In the genomic region with DNA sequence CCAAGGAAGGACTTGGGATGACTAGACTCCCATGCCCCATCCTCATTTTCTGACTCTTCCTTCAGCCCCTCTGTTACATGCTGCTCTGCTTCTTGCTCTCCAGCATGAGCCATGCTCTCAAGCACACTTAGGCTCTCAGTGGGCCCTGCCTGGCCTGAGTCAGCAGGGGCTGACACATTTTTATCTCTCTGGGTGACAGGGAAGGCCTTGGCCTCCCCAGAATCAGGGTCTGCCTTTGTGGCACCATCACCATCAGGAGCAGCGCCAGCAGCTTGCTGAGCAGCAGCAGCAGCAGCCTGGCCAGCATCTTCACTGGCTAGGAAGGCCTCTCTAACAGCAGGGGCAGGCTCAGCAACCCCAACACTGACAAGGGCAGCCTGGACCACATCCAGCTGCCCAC, we compare ENCODE assay signal across 27 mouse cellular contexts. TPM values are rescaled to one million over a fixed set of nuclear protein-coding genes. Genes with fewer than 3 reads are reported as not detected.
"Had no signal": no experiment of that assay in that cellular context is flagged by ENCODE, and none has a peak within 500 bp of the region (broad histone marks: within the 10 kb centered on the region; RNA-seq: fewer than 3 reads in every experiment).

No protein-coding gene starts in this region.

- H3K4me1 ChIP-seq: midbrain, embryonic 10.5 days; midbrain, embryonic 12.5 days; neural tube, embryonic 13.5 days; neural tube, embryonic 15.5 days had no signal

- H3K36me3 ChIP-seq: midbrain, embryonic 10.5 days; midbrain, embryonic 12.5 days; neural tube, embryonic 13.5 days; neural tube, embryonic 15.5 days had no signal

- H3K27me3 ChIP-seq: neural tube, embryonic 13.5 days; neural tube, embryonic 15.5 days had no signal

- H3K4me3 ChIP-seq: midbrain, embryonic 10.5 days; midbrain, embryonic 12.5 days; myocyte; neural tube, embryonic 13.5 days; neural tube, embryonic 15.5 days had no signal

- H3K9me3 ChIP-seq: midbrain, embryonic 10.5 days; midbrain, embryonic 12.5 days; neural tube, embryonic 13.5 days; neural tube, embryonic 15.5 days had no signal

- DNase-seq: lung, embryonic 14.5 days; lung, postnatal 10 days; lung, postnatal 4 days; midbrain, embryonic 14.5 days; retina, postnatal 1 day; right cerebral cortex, adult 18-20 months; right cerebral cortex, postnatal 25 days; right cerebral cortex, postnatal 4 days; spleen, adult 18-20 months; thymus, adult 18-20 months; thymus, postnatal 14 days; thymus, postnatal 4 days had no signal

- ATAC-seq: midbrain, embryonic 16.5 days had no signal

- H3K27ac ChIP-seq: midbrain, embryonic 10.5 days; midbrain, embryonic 12.5 days; neural tube, embryonic 13.5 days; neural tube, embryonic 15.5 days had no signal

RNA-seq across cellular contexts. Expression of a gene that starts 2.1 kb away (rescaled TPM):
- total RNA-seq: megakaryocyte, adult 5-6 weeks; megakaryocyte-erythroid progenitor cell, adult 5-6 weeks had no signal
- polyA plus RNA-seq: lung, embryonic 14.5 days; lung, embryonic 16.5 days; midbrain, embryonic 10.5 days; midbrain, embryonic 12.5 days; midbrain, embryonic 14.5 days; myocyte; neural tube, embryonic 11.5 days; neural tube, embryonic 13.5 days; neural tube, embryonic 15.5 days; small intestine, adult 2 months; stomach, embryonic 14.5 days; stomach, embryonic 16.5 days; thymus, postnatal 0 days had no signal

RNA-seq across cellular contexts. Expression of a gene that starts 14.4 kb away (rescaled TPM):
- total RNA-seq: megakaryocyte, adult 5-6 weeks had no signal
- polyA plus RNA-seq: myocyte; neural tube, embryonic 11.5 days; thymus, postnatal 0 days had no signal

RNA-seq across cellular contexts. Expression of a gene that starts 38.7 kb away (rescaled TPM):
- total RNA-seq: megakaryocyte, adult 5-6 weeks; megakaryocyte-erythroid progenitor cell, adult 5-6 weeks had no signal
- polyA plus RNA-seq: lung, embryonic 16.5 days; midbrain, embryonic 10.5 days; midbrain, embryonic 12.5 days; midbrain, embryonic 14.5 days; midbrain, embryonic 16.5 days; myocyte; neural tube, embryonic 11.5 days; neural tube, embryonic 13.5 days; neural tube, embryonic 15.5 days; stomach, embryonic 14.5 days had no signal

RNA-seq across cellular contexts. Expression of a gene that starts 59.8 kb away (rescaled TPM):
- total RNA-seq: megakaryocyte, adult 5-6 weeks; megakaryocyte-erythroid progenitor cell, adult 5-6 weeks had no signal
- polyA plus RNA-seq: lung, embryonic 14.5 days; lung, embryonic 16.5 days; midbrain, embryonic 10.5 days; midbrain, embryonic 12.5 days; midbrain, embryonic 14.5 days; midbrain, embryonic 16.5 days; myocyte; neural tube, embryonic 11.5 days; neural tube, embryonic 13.5 days; neural tube, embryonic 15.5 days; small intestine, adult 2 months; stomach, embryonic 14.5 days; stomach, embryonic 16.5 days; thymus, postnatal 0 days; urinary bladder, adult 2 months had no signal
